Mouse (Mus musculus) forebrain, embryonic 16.5 days (tissue): ENCODE results near the gene Clic1. TPM values are rescaled to one million over a fixed set of nuclear protein-coding genes. Genes with fewer than 3 reads are reported as not detected.

Experiments used
- ATAC-seq: fragments of 200-750 bp; cut with Nextera tagmentation; 2 replicates; pipeline ENCODE4 v1.8.0; 2017; ENCODE audit warnings: mild to moderate bottlenecking, moderate library complexity
- H3K27ac ChIP-seq: fragments of 300-500 bp; sonication (generic); 2 replicates; pipeline ENCODE4 v1.5.1; 2014; ENCODE audit warnings: low read length, control low read depth
- H3K27me3 ChIP-seq: fragments of 300-500 bp; sonication (generic); replicated peaks from 2 replicates; pipeline ENCODE4 v1.6.1; 2014; ENCODE audit warnings: low read length; ENCODE audit not compliant: control insufficient read depth, insufficient read depth
- H3K36me3 ChIP-seq: fragments of 300-500 bp; sonication (generic); 2 replicates; pipeline ENCODE4 v1.6.1; 2014; ENCODE audit not compliant: control insufficient read depth, insufficient read depth
- H3K4me1 ChIP-seq: fragments of 300-500 bp; sonication (generic); replicated peaks from 2 replicates; pipeline ENCODE4 v1.6.1; 2014; ENCODE audit warnings: low read length; ENCODE audit not compliant: control insufficient read depth, insufficient read depth
- H3K4me2 ChIP-seq: fragments of 300-500 bp; sonication (generic); 2 replicates; pipeline ENCODE4 v1.6.1; 2014; ENCODE audit warnings: mild to moderate bottlenecking, low read length, control low read depth
- H3K4me3 ChIP-seq: fragments of 300-500 bp; sonication (generic); replicated peaks from 2 replicates; pipeline ENCODE4 v1.5.1; 2014; ENCODE audit warnings: mild to moderate bottlenecking, low read length, control low read depth
- H3K9ac ChIP-seq: fragments of 300-500 bp; sonication (generic); replicated peaks from 2 replicates; pipeline ENCODE4 v1.6.1; 2014; ENCODE audit warnings: low read depth, low read length, control low read depth
- H3K9me3 ChIP-seq: fragments of 300-500 bp; sonication (generic); 2 replicates; pipeline ENCODE4 v1.6.1; 2016; ENCODE audit warnings: low read length; ENCODE audit not compliant: control insufficient read depth
- WGBS: fragments of 180-500 bp; shearing (Covaris S2); extraction: QIAGEN DNeasy Blood & Tissue Kit; methylation state at CpG from one replicate; pipeline ENCODE4 v1.1.7; 2014; 5-methylcytosine and 5-hydroxymethylcytosine counted together
- polyA plus RNA-seq: library from polyadenylated mRNA; unstranded; fragments of >200 nt; fragmentation: Nextera tagmentation; extraction: Ambion mirVana; gene quantifications from 2 replicates; pipeline ENCODE4 v1.2.1, GENCODE M21; 2015

The Clic1 gene
- polyA plus RNA-seq, 1 experiment from 2014 or later: 79.3 TPM

DNA sequence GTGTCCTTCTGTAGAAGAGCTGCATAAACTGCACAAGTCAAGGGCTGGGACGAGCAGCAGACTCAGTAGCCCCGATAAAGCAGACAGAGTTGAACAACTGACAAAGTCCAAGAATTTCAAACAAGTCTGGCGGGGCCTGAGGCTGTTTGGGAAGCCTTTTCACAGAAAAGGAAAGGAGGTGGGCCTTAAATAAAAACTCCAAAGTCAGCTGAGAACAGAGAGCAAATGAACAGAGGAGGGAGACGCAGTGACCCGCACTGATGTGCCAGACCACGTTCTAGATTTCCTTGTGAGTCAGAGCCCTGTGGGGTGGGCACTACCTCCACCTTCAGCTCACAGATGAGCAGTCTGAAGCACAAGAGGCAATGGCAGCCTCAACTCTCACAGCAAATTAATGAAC, 14.9 kb upstream of the Clic1 start:
- H3K4me3 ChIP-seq: no peak overlapping the region
- H3K27ac ChIP-seq: no peak overlapping the region
- 69% methylated on average over 6 of the region's 6 CpGs for WGBS
- ATAC-seq: no peak
- H3K36me3 ChIP-seq: no peaks in the 10 kb centered on the region
- no peaks in the 10 kb centered on the region for H3K9me3 ChIP-seq
- H3K9ac ChIP-seq: no peak overlapping the region
- H3K27me3 ChIP-seq: no peaks in the 10 kb centered on the region
- 0 out of 2 replicates have a peak, but pooled peaks cover under 1% of the 10 kb centered on the region for H3K4me1 ChIP-seq
- H3K4me2 ChIP-seq: no peak overlapping the region

- WGBS: 83% methylated on average over 11 of the region's 11 CpGs
These were observed 10.5 kb upstream of the Clic1 start for GRCm38 (mm10) chr17:35039121-35039873.

GRCm38 (mm10) chr17:35043794-35044193, 6.0 kb upstream of the Clic1 start:
- 88% methylated on average over 4 of the region's 4 CpGs for WGBS

More at GRCm38 (mm10) chr17:35039121-35039873, 10.5 kb upstream of the Clic1 start:
- H3K4me3 ChIP-seq: no peak overlapping the region
- no peak overlapping the region for H3K4me2 ChIP-seq
- ATAC-seq: no peak
- H3K27ac ChIP-seq: no peak overlapping the region
- no peaks in the 10 kb centered on the region for H3K9me3 ChIP-seq
- H3K36me3 ChIP-seq: no peaks in the 10 kb centered on the region
- H3K9ac ChIP-seq: no peak overlapping the region
- no peaks in the 10 kb centered on the region for H3K4me1 ChIP-seq
- no peaks in the 10 kb centered on the region for H3K27me3 ChIP-seq

DNA sequence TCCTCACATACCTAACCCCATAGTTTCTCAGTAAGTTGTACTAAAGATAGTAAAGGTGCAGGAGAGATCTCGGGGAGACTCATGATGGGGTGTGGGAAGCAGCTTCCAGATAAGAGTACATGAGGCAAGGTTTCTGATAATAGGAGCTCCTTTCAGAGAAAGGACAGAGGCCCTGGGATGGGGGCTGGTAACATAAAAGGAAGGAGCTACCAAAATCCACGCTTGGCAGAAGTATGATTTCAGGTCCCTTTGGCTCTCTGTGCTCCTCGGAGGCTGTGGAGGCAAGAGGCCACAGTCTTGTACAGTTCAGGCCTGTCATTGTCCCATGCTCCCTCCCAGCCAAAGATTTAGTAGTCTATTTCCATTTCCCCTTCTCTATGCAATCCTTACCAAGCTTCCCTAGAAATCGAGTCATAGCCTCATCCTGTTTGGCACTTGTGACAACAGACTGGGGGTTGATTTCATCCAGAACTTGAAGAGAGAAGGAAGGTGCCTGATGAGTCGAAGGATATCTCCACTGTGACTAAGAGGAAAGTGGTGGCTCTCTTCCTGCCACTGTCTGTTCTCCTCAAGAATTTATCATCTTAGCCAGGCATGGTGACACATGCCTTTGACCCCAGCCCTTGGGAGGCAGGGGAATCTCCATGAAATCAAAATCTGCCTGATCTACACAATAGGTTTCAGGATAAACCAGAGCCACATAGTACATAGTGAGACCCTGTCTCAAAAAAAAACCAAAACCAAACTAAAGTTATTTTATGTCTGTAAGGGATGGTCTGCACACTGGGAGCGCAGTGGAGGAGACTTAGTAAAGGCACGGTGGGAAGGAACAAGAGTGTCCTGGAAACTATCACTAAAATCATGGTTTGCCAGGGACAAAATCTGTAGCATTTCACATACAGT, 4.6 kb upstream of the Clic1 start:
- H3K27me3 ChIP-seq: no peaks in the 10 kb centered on the region
- H3K4me2 ChIP-seq: peak overlapping the region; percentile 98
- no peak overlapping the region for H3K27ac ChIP-seq
- H3K4me1 ChIP-seq: peaks cover 17% of the 10 kb centered on the region
- no peak overlapping the region for H3K9ac ChIP-seq
- H3K4me3 ChIP-seq: peak overlapping the region; percentile 52
- no peaks in the 10 kb centered on the region for H3K36me3 ChIP-seq
- ATAC-seq: no peak
- H3K9me3 ChIP-seq: no peaks in the 10 kb centered on the region
- WGBS: 85% methylated on average over 7 of the region's 7 CpGs

More at GRCm38 (mm10) chr17:35043794-35044193, 6.0 kb upstream of the Clic1 start:
- Histone ChIP-seq H3K27me3 (no peaks in the 10 kb centered on the region), H3K4me3 (no peak overlapping the region), H3K27ac (no peak overlapping the region), H3K9me3 (no peaks in the 10 kb centered on the region), H3K4me1 (peaks cover 8% of the 10 kb centered on the region), H3K9ac (no peak overlapping the region), H3K36me3 (no peaks in the 10 kb centered on the region), H3K4me2 (no peak overlapping the region)
- ATAC-seq: no peak

- H3K27me3 ChIP-seq: no peaks in the 10 kb centered on the region
- 7% methylated on average over 43 of the region's 48 CpGs for WGBS
- no peaks in the 10 kb centered on the region for H3K9me3 ChIP-seq
- peak overlapping the region; percentile 77 for H3K9ac ChIP-seq
- peak overlapping the region; percentile 55 for H3K27ac ChIP-seq
- H3K4me3 ChIP-seq: peak overlapping the region; percentile 52
- H3K4me2 ChIP-seq: peak overlapping the region; percentile 98
- no peaks in the 10 kb centered on the region for H3K36me3 ChIP-seq
- peaks cover 21% of the 10 kb centered on the region for H3K4me1 ChIP-seq
- peak; percentile 75 for ATAC-seq
These were observed 3.7 kb upstream of the Clic1 start for GRCm38 (mm10) chr17:35045807-35046680.

GRCm38 (mm10) chr17:35046681-35047455, 2.9 kb upstream of the Clic1 start, which contains the start of gene Msh5:
Gene Msh5 (minus strand): TSS chr17:35046745.
- Histone ChIP-seq H3K36me3 (no peaks in the 10 kb centered on the region), H3K4me3 (peak within 1 kb of the TSS; percentile 52), H3K27ac (peak within 1 kb of the TSS; percentile 55), H3K4me2 (peak within 1 kb of the TSS; percentile 98), H3K4me1 (peaks cover 29% of the 10 kb centered on the region), H3K9me3 (no peaks in the 10 kb centered on the region), H3K9ac (peak within 1 kb of the TSS; percentile 77), H3K27me3 (no peaks in the 10 kb centered on the region)
- 2% methylated on average over 31 of the region's 33 CpGs for WGBS
- ATAC-seq: peak; percentile 99

DNA sequence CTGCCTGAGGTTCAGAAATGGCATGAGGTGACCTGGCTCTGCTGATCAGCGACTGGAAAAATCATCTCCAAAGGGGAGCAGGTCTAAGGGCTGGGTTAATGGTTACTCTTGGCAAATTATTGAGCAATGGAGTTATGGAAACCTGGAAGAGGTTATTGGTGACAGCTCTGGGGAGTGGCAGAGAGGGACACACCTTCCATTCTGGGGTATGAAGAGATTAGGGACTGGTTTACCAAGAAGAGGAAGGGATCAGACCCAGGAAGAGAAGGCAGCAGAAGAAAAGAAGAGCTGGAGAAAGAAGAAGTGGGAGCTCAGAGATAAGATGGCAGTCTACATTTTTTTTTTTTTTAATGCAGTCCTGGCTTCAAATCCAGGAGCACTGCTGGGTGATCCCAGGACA, 2.1 kb upstream of the Clic1 start:
- no peak for ATAC-seq
- 59% methylated on average over 1 of the region's 1 CpGs for WGBS
- Histone ChIP-seq H3K4me2 (no peak overlapping the region), H3K9me3 (no peaks in the 10 kb centered on the region), H3K4me3 (no peak overlapping the region), H3K4me1 (peaks cover 35% of the 10 kb centered on the region), H3K27me3 (no peaks in the 10 kb centered on the region), H3K27ac (no peak overlapping the region), H3K9ac (no peak overlapping the region), H3K36me3 (no peaks in the 10 kb centered on the region)

- H3K27me3 ChIP-seq: no peaks in the 10 kb centered on the region
- no peak overlapping the region for H3K9ac ChIP-seq
- ATAC-seq: no peak
- H3K4me1 ChIP-seq: peaks cover 35% of the 10 kb centered on the region
- peak overlapping the region; percentile 23 for H3K27ac ChIP-seq
- no peak overlapping the region for H3K4me3 ChIP-seq
- whole genome bisulfite sequencing: 55% methylated on average over 11 of the region's 11 CpGs
- no peak overlapping the region for H3K4me2 ChIP-seq
- H3K9me3 ChIP-seq: no peaks in the 10 kb centered on the region
- no peaks in the 10 kb centered on the region for H3K36me3 ChIP-seq
These were observed 1.4 kb upstream of the Clic1 start for GRCm38 (mm10) chr17:35048149-35048931.
